Mouse (Mus musculus) frontal cortex, postnatal 36 days (tissue): ENCODE data around the gene Dcaf8.

ENCODE experiments used
- DNase-seq, 2 experiments: peaks; one replicate each; pipeline ENCODE4 v3.0.0; 2022; ENCODE audit warnings: low spot score in 2 of 2

The Dcaf8 gene

DNA sequence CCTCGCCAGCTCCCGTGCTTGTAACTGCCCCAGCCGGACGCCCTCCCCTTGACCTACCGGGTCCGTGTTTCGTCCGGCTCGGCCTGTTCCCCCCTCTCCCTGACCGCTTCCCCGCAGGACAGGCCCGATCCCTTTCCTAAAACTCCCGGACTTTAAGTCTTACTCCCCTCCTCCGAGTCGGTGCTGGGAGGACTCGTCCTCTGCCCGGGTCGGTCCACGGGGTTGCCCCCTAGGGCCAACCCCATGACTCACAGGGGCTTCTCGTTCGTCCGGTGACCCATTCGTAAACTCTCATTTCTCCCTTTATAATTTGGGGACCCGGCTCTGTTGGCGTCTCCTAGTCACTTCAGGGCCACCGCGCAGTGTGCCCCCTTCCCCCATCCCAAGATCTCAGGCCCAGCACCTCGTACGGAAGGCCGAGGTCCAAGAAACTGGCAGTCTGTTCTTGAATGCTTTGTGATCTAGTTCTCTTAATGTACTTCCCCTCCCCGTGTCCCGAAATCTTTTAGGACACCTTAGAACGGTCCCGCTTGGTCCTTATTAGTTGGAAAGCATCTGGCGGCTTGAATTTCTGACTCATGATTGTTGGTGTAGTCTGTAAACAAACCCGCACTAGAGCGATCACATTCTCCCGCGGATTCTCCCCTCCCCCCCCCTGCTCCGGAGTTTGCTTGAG, 533 bp downstream of the Dcaf8 start:
- DNase-seq, result peak; percentile 14 to 40

DNA sequence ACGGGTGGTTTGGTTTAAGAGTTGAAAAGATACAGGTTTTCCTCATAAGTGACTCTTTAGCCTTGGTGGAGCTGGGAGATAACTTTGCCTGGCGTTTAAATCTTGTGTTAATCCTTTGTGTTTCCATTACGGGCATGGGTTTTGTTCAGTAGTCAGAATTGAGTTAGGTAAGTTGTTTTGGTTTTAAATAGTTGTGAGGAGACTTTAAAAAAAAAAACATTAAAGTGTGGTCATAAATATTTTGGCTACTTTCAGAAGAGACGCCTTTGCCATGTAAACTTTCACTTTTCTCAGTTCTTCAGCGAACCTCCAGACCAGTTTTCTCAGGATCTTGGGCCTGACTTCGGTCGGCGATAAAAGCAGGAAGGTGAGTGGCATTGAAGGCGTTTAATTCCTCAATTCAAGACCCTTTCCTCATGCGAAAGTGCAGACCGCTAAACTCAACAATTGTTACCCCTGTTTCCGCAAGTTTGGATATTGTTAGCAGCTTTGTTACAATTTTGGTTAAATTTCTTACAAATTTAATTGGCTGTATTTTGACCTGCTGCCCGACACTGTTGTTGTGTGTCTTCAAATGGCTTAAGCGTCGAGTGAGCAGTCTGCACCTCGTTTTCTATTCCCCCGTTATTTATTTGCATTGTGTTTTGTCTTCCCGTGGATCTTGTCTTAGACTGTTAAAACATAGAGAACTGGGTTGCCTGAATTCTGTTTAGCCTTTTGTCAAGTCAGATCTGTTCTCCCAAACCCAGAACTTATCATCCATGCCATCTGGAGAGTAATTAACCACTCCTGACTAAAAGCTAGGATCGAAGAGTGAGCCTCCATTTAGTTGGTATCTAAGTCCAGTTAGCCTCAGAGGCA, 1.3 kb downstream of the Dcaf8 start:
- no peak for DNase-seq

DNA sequence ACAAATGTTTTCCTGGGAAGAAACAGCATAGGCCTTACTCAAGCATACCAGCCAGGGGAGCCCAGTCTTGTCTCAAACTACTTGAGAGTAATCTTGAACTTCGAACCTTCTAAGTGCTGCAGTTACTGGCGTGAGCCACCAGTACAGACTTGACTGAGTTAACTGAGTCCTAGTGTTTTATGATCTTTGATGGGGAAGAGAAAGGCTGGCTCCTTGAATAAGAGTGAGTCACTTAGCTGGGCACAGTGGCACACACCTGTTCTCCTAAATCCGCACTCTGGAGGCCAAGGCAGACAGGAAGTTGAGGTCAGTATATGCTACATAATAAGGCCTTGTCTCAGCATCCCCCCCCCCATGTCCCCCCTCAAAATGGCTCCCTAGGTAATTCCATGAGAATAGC, 6.7 kb downstream of the Dcaf8 start:
- DNase-seq, result no peak

DNA sequence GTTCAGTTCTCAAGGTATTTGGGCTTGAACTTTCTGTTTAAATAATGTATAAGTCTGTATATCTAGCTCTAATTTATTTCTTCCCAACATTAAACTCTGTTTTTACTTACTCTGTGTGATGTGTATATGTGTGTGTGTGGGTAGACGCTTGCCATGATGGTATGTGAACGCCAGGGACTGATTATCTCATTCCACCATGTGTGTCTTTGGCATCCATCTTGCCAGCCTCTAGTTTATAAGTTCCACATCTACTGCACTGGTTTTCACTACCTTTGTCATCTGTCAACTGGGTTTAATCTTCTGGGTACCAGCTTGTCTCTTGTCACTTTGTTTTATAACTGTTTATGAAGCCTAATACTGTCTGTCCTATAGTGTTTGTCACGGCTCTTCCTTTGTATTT, 7.6 kb downstream of the Dcaf8 start:
- no peak for DNase-seq

DNA sequence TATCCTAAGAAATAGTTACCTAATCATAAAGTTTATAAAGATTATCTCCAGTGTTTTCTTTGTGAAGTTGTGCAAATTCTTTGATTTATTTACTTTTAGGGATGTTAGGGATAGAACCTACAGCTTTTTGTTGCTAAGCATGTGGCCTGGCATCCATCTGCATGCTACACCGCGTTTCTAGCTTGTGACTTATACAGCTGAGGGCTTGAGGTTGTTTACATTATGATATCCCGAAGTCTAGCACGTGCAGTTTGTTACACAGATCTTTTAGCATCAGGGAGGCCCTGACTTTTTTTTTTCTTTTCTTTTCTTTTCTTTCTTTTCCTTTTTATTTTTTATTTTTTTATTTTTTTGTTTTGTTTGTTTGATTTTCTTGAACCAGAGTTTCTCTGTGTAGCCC, 12.1 kb downstream of the Dcaf8 start:
- no peak for DNase-seq

DNA sequence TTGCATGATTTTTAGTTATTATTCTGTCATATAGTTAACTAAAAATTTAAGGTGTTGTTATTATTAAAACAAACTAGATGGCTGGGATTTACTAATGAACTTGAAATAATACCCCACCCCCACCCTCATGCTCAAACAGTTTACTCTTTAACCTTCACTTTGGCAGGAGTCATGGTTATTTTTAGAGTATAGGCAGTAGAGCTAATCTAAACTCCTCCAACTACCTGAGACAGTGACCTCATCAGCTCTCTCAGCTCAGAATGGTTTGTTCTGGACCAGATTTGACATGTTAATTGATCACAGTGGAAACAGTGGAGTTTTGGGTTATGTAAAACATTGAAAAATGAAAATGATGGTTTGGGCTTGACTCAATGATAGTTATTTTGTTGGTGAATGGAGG, 12.6 kb downstream of the Dcaf8 start:
- no peak for DNase-seq

DNA sequence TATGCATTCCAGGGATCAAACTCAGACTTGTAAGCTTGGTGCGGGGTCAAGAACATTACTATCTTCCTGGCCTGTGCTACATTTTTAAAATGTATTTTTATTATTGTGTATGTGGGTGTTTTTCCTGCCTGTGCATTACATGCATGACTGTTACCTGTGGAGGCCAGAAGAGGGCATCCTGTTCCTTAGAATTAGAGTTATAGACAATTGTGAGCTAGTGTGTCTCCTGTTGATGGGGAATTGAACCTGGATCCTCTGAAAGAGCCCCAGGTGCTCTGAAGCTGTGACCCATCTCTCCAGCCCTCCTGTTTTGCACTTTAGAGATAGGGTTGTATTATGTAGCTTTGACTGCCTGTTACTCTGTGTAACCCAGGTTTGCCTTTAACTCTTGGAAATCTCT, 14.1 kb downstream of the Dcaf8 start:
- DNase-seq, result peak in 1 of 2 experiments; percentile 46

DNA sequence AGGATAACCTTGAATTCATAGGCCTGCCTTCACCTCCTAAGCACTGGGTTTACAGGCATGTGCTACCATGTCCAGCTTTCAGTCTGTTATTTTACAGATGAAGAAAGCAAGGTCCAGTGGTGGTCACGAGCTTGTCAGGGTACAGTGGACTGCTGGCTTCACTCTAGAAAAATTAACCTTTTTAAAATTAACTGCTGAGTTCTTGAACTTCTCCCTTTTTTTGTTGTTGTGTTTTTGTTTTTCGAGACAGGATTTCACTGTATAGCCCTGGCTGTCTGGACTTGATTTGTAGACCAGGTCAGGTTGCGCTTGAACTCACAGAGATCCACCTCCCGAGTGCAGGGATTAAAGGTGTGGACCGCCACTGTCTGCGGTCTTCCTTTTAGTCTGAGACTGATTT, 15.1 kb downstream of the Dcaf8 start:
- DNase-seq, result no peak

DNA sequence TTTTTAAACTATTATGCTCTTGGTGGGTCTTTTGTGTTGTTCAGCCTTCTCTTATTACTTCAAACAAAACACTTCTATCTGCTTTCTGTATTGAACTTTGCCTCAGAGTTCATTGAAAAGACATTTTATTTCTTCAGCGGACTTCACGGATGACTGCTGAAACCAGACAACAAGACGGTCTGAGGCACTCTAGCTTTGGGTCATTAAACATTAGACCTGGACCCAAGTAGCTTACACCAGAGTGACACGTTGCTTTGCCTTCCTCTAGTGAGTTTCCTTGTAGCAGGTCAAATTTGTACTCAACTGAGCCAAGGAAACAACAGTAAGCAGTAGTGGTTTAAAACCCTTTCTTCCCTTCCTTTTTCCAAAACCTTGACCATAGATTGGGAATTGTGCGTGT, 20.0 kb downstream of the Dcaf8 start:
- DNase-seq, result no peak

DNA sequence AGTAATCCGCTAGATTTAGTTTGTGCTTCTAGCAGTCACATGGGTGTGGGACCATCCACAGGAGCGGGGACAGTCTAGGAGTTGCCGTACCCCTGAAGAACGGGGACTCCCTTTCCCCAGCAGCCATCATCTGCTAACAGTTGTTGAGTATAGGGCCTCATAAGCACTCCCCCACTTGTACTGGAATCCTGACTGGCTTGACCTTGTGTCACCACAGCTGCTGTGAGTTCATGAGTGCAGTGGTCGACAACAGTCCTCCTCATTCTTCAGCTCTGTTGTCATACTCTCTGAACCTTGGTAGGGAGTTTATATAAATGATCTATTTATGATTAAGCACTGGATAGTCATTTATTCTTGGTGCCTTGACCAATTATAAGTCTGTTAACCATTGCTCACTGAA, 21.9 kb downstream of the Dcaf8 start:
- no peak for DNase-seq

DNA sequence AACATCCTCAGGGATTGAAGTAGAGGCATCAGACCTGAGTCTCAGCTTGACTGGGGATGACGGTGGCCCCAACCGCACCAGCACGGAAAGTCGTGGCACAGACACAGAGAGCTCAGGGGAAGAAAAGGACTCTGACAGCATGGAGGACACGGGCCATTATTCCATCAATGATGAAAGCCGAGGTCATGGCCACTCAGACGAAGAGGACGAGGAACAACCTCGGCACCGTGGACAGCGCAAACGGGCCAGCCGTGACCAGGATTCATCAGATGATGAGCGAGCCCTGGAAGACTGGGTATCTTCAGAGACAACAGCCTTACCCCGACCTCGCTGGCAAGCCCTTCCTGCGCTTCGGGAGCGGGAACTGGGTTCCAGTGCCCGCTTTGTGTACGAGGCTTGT, 24.5 kb downstream of the Dcaf8 start:
- DNase-seq, result no peak

DNA sequence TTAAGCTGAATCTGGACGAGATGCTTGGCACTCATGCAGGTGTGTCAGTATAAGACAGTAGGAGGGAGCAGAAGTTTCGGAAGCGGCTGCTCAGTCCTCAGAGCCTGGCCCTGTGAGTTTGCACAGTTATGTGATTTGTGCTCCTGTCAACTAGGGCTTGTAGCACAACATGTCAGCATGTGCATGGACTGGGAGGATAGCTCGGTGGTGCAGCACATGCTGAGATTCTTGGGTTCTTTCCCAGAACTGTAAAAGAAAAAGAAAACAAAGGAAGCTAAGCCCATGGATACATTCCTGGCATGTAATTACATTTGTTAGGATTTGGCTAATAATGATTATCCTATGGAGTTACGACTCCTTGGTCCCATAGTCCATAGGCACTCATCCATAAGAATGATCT, 25.3 kb downstream of the Dcaf8 start:
- no peak for DNase-seq

DNA sequence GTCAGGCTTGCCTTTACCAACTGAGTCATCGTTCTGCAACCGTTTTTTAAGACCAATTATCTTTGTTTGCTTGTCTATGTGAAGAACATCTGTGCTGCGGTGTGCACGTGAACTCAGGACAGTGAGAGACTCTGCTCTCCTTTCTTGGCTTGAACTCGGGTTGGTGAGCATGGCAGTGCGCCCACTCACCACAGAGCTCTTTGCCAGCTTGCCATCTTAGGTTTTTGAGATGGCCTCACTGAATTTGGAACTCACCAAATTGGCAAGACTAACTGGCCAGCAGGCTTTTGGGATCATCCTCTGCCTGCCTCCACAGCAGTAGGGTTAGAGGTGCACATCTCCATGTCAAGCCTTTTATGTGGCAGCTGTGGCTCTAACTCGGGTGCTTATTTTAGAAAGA, 29.9 kb downstream of the Dcaf8 start:
- DNase-seq, result no peak

DNA sequence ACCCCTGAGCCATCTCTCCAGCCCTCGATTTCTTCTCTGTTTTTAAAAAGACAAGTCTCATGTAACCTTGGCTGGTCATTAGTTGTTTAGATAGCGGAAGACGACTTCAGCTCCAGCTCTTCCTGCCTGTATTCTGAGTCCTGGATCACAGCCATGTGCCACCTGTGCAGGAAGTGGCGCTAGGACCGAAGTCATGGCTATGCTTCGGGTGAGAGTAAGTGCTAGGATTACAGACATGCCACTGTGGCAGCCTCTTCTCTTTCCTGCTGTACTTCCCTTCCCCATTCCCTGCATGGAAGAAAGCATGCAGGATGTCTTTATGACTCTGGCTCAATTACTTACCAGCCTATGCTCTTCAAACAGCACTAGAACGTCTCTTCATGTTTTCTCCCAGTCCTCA, 31.2 kb downstream of the Dcaf8 start:
- DNase-seq, result no peak

DNA sequence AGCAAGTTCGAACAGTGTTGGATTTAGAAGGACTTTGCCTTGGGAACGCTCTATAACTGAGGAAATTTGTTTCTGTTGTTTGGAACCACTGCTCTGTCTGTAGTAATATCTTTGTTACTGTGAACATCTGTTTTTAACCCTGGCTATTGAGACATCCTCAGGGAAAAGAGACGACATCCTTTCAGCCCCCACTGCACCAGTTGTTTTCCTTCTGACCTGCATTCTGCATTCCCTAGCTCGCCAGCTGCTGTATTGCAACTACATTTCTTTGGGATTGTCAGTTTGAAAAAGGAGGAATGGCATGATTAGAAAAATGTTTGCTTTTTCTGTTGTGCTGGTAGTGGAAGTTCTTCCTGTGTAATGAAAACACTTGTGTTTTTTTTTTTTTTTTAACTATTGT, 33.0 kb downstream of the Dcaf8 start:
- no peak for DNase-seq

DNA sequence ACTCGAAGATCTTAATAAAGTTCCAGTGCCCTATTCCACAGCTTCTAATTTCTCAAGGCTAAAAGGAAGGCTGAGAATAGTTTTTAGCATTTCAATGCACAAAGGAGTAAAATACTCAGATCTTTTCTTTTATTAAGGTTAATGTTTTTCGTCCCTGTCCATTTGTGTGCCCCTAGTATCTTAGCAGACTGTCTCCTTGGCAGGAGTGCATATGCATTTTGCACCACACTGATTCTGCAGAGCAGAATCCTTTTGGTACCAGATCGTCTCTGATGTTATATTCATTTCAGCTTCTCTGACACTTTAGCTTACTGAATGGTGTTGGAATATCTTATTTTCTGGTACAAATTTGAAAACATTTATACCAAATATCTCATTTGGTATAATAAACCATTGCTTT, 33.9 kb downstream of the Dcaf8 start:
- DNase-seq, result no peak

DNA sequence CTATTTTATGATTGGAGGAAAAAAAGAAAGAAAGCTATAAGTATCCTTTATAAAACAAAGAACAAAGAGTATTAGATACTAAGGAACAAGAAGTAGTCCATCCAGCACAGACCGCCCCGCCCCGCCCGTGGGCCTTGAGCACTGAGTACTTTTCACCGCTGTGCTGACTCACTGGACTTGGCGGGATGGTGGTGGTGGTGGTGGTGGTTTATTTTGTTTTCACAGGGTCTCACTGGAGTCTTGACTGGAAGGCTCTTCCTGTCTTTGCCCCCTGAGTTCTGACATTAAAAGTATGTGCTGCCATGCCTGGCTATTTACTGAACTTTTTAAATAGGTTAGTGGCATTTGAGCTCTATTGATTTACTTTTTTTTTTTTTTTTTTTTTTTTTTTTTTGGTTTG, 35.2 kb downstream of the Dcaf8 start:
- DNase-seq, result no peak

DNA sequence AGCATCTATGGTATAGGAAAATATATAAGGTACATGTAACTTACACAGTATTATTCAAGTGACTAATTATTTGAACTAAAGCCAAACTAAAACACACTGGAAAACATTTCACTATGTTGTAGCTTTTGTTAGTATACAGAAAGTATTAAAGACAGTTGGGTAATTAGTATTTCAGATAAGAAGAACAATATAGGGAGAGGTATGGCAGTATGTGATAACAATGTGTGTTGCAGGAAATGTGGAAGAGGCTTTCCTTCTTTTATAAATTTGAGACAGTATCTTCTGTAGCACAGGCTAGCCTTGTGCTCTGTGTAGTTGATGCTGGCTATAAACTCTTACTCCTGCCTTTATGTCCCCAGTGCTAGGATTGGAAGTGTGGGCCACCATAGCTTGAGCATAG, 36.0 kb downstream of the Dcaf8 start:
- no peak for DNase-seq

DNA sequence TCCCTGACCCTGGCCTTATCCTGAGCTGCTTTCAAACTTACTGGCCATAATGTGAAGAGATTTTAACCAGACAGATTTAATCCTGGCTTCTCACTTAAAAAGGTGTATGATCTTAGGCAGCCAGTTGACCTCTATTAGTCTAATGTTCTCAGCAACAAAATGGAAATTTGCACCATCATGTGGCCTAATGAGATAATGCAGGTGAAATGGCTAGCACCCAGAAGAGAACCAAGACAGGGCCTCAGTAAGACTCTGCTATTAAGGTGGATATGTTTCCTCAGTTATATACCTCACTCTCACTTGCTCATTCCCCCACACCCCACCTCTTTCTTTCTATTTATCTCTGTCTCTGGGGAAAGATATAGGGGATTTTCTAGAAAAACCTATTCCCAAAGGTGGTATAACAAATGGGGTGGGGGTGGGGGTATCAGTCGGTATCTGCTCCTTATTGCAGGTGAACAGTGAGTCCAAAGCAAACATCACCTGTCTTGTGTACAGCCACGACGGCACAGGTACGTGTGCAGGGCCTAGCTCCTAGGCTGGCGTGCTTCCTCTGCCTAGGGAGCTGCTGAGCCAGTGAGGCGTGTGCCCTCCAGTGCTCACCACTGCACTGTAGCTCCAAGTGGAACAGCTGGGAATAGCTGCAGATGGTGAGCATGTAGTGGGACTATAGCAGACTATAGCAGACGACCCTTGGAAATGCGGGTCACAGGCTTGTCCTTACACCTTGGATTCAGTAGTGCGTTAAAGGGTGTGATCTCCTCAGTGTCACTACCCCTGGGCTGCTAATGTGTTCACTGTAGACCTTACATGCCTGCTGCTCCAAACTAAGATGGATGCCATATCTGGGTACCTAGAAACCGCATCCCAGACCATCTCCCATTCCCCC, 38.8 kb downstream of the Dcaf8 start:
- DNase-seq, result no peak

DNA sequence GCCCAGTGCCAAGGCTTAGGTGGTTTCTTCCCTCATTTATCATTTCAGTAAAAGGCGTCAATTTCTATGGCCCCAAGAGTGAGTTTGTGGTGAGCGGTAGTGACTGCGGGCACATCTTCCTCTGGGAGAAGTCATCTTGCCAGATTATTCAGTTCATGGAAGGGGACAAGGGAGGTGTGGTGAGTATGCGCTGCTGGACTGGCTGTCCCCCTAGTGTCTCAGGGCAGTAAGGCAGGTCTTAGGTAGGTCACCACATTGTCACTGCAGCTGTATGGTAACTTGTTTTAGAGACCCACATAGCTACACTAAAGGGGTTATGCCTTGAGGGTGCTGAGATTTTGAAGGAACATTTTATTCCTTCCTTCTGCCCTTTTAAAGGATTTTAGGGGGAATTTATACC, 41.0 kb downstream of the Dcaf8 start:
- DNase-seq, result no peak

DNA sequence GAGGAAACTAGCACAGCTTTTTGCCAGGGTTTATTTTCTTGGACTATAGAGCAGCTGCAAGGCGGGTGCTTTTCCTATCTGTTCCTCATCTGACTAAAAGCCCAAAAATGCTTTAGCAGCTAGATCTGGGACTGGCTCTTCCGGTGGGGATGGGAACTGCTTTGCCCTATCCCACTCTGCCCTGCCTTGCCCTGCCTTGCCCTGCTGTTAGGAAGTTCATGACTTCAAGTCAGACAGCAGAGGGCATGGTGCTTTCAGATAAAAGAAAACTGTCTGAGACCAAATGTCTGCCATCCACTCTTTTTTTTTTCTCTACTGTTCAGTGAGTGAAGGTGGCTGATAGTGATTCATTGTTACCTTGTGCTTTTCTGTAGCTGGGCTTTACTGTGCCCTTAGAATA, 43.7 kb downstream of the Dcaf8 start:
- DNase-seq, result no peak

DNA sequence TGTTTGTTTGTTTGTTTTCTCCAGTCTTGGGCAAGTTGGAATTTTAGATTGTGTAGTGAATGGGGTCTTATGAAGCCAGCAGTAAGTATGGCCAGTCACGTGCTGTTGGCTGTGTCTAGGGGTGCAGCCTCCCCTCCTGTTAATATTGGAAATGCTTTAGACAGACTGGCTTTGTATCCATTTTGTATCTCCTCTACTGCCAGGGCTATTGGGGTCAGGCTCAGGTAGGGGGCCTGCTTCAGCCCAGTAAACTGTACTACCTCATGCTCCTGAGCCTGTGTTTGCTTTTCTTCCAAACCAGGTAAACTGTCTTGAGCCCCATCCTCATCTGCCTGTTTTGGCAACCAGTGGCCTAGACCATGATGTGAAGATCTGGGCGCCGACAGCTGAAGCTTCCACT, 44.3 kb downstream of the Dcaf8 start:
- DNase-seq, result no peak

DNA sequence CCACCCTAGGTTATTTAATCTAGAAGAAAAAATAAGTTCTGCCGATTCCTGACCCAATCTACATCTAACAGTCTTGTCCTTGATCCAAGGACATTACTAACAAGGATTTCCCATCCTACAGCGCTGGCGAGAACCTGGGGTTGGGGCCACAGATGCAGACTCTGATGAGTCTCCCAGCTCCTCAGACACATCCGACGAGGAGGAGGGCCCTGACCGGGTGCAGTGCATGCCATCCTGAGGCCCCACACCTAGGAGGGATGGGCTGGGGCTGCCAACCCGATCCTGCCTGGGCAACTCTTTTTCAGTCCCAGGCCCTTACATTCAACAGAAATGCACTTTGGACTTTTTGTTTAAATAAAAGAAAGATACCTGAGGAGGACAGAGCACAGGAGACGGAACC, 46.6 kb downstream of the Dcaf8 start:
- no peak for DNase-seq
